Mouse (Mus musculus) liver, postnatal 0 days (tissue): ENCODE data around the gene Cacna1i.

ENCODE experiments used
- CTCF ChIP-seq: sonication (generic); IDR thresholded peaks from 2 replicates; pipeline ENCODE4 v1.5.1; 2016; ENCODE audit warnings: antibody characterized with exemption, low read depth
- EP300 ChIP-seq: IDR thresholded peaks from 2 replicates; pipeline ENCODE4 v1.6.1; 2016; ENCODE audit warnings: antibody characterized with exemption, low read depth, mild to moderate bottlenecking

GRCm38 (mm10) chr15:80277107-80277506 is 9.9 kb upstream of the Cacna1i start:
- TF ChIP-seq CTCF (0 out of 2 replicates have a peak, but pooled peaks have one; percentile 15), EP300 (no peak)
